Mouse (Mus musculus) MEL (cell line): Measurements from ENCODE around the gene Rps15a. TPM values are rescaled to one million over a fixed set of nuclear protein-coding genes. Genes with fewer than 3 reads are reported as not detected.

ENCODE experiments used
- DNase-seq: peaks from one replicate; pipeline ENCODE4 v3.0.0; 2011; ENCODE audit warnings: low read depth, low spot score
- H3K27ac ChIP-seq: 2 replicates; pipeline ENCODE4 v1.5.1; 2012; ENCODE audit warnings: low read depth, mild to moderate bottlenecking, control low read depth, low read length, moderate library complexity; ENCODE audit not compliant: control insufficient read depth
- H3K27me3 ChIP-seq, 2 experiments: fragments of 150-350 bp in 1 of 2; sonication (generic) in 1 of 2; 2 replicates each; pipeline ENCODE4 v1.6.1; 2012; ENCODE audit warnings: low read length in 2 of 2, mild to moderate bottlenecking in 2 of 2, improper control_type of control experiment in 1 of 2, moderate library complexity in 1 of 2; ENCODE audit not compliant: insufficient read depth in 2 of 2, control insufficient read depth in 1 of 2
- H3K36me3 ChIP-seq, 2 experiments: 2 replicates each; pipeline ENCODE4 v1.6.1; 2012 to 2014; ENCODE audit warnings: low read length in 2 of 2, improper control_type of control experiment in 1 of 2, inconsistent platforms in 1 of 2, mild to moderate bottlenecking in 1 of 2; ENCODE audit not compliant: insufficient read depth in 2 of 2, control insufficient read depth in 1 of 2
- H3K4me1 ChIP-seq, 2 experiments: fragments of 150-350 bp in 1 of 2; sonication (generic) in 1 of 2; 2 replicates each; pipeline ENCODE4 v1.6.1; 2012; ENCODE audit warnings: low read length in 2 of 2, improper control_type of control experiment in 1 of 2, mild to moderate bottlenecking in 1 of 2; ENCODE audit not compliant: insufficient read depth in 2 of 2, control insufficient read depth in 1 of 2
- H3K4me3 ChIP-seq, 2 experiments: fragments of 150-350 bp in 1 of 2; sonication (generic) in 1 of 2; 2 replicates each; pipeline ENCODE4 v1.5.1; 2012; ENCODE audit warnings: low read depth in 2 of 2, low read length in 2 of 2, mild to moderate bottlenecking in 2 of 2, moderate library complexity in 2 of 2, control low read depth in 1 of 2, improper control_type of control experiment in 1 of 2; ENCODE audit not compliant: control insufficient read depth in 1 of 2, insufficient read depth in 1 of 2
- H3K79me2 ChIP-seq: 2 replicates; pipeline ENCODE4 v1.6.1; 2012; ENCODE audit warnings: mild to moderate bottlenecking, low read length, moderate library complexity; ENCODE audit not compliant: control insufficient read depth, poor library complexity, insufficient read depth
- H3K9ac ChIP-seq: 2 replicates; pipeline ENCODE4 v1.6.1; 2012; ENCODE audit warnings: low read depth, mild to moderate bottlenecking, control low read depth, low read length, moderate library complexity; ENCODE audit not compliant: control insufficient read depth, poor library complexity, severe bottlenecking
- H3K9me3 ChIP-seq: fragments of 150-350 bp; sonication (generic); replicated peaks from 2 replicates; pipeline ENCODE4 v1.6.1; 2012; ENCODE audit warnings: mild to moderate bottlenecking, low read length, improper control_type of control experiment, moderate library complexity; ENCODE audit not compliant: insufficient read depth
- BHLHE40 ChIP-seq: IDR thresholded peaks from 2 replicates; pipeline ENCODE4 v1.6.1; 2012; ENCODE audit warnings: low read depth, mild to moderate bottlenecking, inconsistent platforms, low read length, improper control_type of control experiment, borderline replicate concordance
- CHD1 ChIP-seq: IDR thresholded peaks from 2 replicates; pipeline ENCODE4 v1.6.1; 2012; ENCODE audit warnings: low read depth, mild to moderate bottlenecking, inconsistent platforms, low read length, improper control_type of control experiment
- CHD2 ChIP-seq: IDR thresholded peaks from 2 replicates; pipeline ENCODE4 v1.6.1; 2011; ENCODE audit warnings: low read length, improper control_type of control experiment
- CTCF ChIP-seq, 3 experiments: IDR thresholded peaks in 2 of 3; conservative IDR thresholded peaks in 1 of 3; 2 replicates each; pipeline ENCODE4 v1.5.1; 2011 to 2012; ENCODE audit warnings: low read length in 3 of 3, low read depth in 2 of 3, mild to moderate bottlenecking in 2 of 3, improper control_type of control experiment in 1 of 3, inconsistent platforms in 1 of 3, mixed read lengths in 1 of 3, moderate library complexity in 1 of 3; ENCODE audit not compliant: control insufficient read depth in 1 of 3, insufficient read depth in 1 of 3, poor library complexity in 1 of 3, severe bottlenecking in 1 of 3
- E2F4 ChIP-seq: IDR thresholded peaks from 2 replicates; pipeline ENCODE4 v1.6.1; 2011; ENCODE audit warnings: low read depth, low read length, improper control_type of control experiment, borderline replicate concordance
- ELF1 ChIP-seq: IDR thresholded peaks from 2 replicates; pipeline ENCODE4 v1.6.1; 2014; ENCODE audit warnings: low read depth, mild to moderate bottlenecking, inconsistent platforms, low read length, improper control_type of control experiment, moderate library complexity
- EP300 ChIP-seq, 2 experiments: IDR thresholded peaks; 2 replicates each; pipeline ENCODE4 v1.6.1; 2011; ENCODE audit warnings: improper control_type of control experiment in 2 of 2, low read length in 2 of 2, low read depth in 1 of 2, mild to moderate bottlenecking in 1 of 2
- ETS1 ChIP-seq: IDR thresholded peaks from 2 replicates; pipeline ENCODE4 v1.6.1; 2012; ENCODE audit warnings: low read depth, mild to moderate bottlenecking, inconsistent platforms, low read length, improper control_type of control experiment, moderate library complexity
- GABPA ChIP-seq: IDR thresholded peaks from 2 replicates; pipeline ENCODE4 v1.6.1; 2012; ENCODE audit warnings: low read depth, mild to moderate bottlenecking, inconsistent platforms, low read length, improper control_type of control experiment, moderate library complexity
- GATA1 ChIP-seq: IDR thresholded peaks from 2 replicates; pipeline ENCODE4 v1.6.1; 2011; ENCODE audit warnings: low read depth, low read length, improper control_type of control experiment
- HCFC1 ChIP-seq: IDR thresholded peaks from 2 replicates; pipeline ENCODE4 v1.6.1; 2012; ENCODE audit warnings: low read depth, mild to moderate bottlenecking, inconsistent platforms, low read length, improper control_type of control experiment, moderate library complexity
- JUND ChIP-seq: IDR thresholded peaks from 2 replicates; pipeline ENCODE4 v1.6.1; 2011; ENCODE audit warnings: low read depth, mild to moderate bottlenecking, improper control_type of control experiment, low read length
- KAT2A ChIP-seq: conservative IDR thresholded peaks from 2 replicates; pipeline ENCODE4 v1.6.1; 2012; ENCODE audit warnings: low read depth, low read length, improper control_type of control experiment, inconsistent platforms
- MAFK ChIP-seq: IDR thresholded peaks from 2 replicates; pipeline ENCODE4 v1.6.1; 2011; ENCODE audit warnings: low read depth, mild to moderate bottlenecking, low read length, improper control_type of control experiment, borderline replicate concordance
- MAX ChIP-seq: IDR thresholded peaks from 2 replicates; pipeline ENCODE4 v1.6.1; 2011; ENCODE audit warnings: low read length, improper control_type of control experiment
- MAZ ChIP-seq: IDR thresholded peaks from 2 replicates; pipeline ENCODE4 v1.6.1; 2012; ENCODE audit warnings: low read depth, mild to moderate bottlenecking, inconsistent platforms, low read length, improper control_type of control experiment
- MEF2A ChIP-seq: IDR thresholded peaks from 2 replicates; pipeline ENCODE4 v1.6.1; 2014; ENCODE audit warnings: low read depth, mild to moderate bottlenecking, inconsistent platforms, low read length, improper control_type of control experiment; ENCODE audit not compliant: poor library complexity, insufficient replicate concordance, severe bottlenecking; ENCODE audit errors: extremely low read depth
- MXI1 ChIP-seq: IDR thresholded peaks from 2 replicates; pipeline ENCODE4 v1.6.1; 2011; ENCODE audit warnings: mild to moderate bottlenecking, low read depth, low read length, improper control_type of control experiment
- NRF1 ChIP-seq: IDR thresholded peaks from 2 replicates; pipeline ENCODE4 v1.6.1; 2014; ENCODE audit warnings: low read depth, mild to moderate bottlenecking, inconsistent platforms, low read length, improper control_type of control experiment, moderate library complexity; ENCODE audit not compliant: poor library complexity, insufficient read depth, severe bottlenecking
- POLR2A ChIP-seq, 2 experiments: IDR thresholded peaks; 2 replicates each; pipeline ENCODE4 v1.6.1; 2011 to 2012; ENCODE audit warnings: low read length in 2 of 2, mild to moderate bottlenecking in 2 of 2, control low read depth in 1 of 2, improper control_type of control experiment in 1 of 2, low read depth in 1 of 2, moderate library complexity in 1 of 2; ENCODE audit not compliant: control insufficient read depth in 1 of 2, insufficient read depth in 1 of 2, poor library complexity in 1 of 2
- POLR2AphosphoS2 ChIP-seq: IDR thresholded peaks from 2 replicates; pipeline ENCODE4 v1.6.1; 2011; ENCODE audit warnings: low read length, improper control_type of control experiment
- POLR2AphosphoS5 ChIP-seq: IDR thresholded peaks from 2 replicates; pipeline ENCODE4 v1.6.1; 2012; ENCODE audit warnings: low read depth, borderline replicate concordance, mild to moderate bottlenecking, inconsistent platforms, low read length, moderate library complexity, mixed read lengths
- RAD21 ChIP-seq: IDR thresholded peaks from 2 replicates; pipeline ENCODE4 v1.6.1; 2011; ENCODE audit warnings: mild to moderate bottlenecking, low read depth, low read length, improper control_type of control experiment
- RCOR1 ChIP-seq: IDR thresholded peaks from 2 replicates; pipeline ENCODE4 v1.6.1; 2012; ENCODE audit warnings: low read depth, mild to moderate bottlenecking, inconsistent platforms, low read length, improper control_type of control experiment
- SIN3A ChIP-seq: IDR thresholded peaks from 2 replicates; pipeline ENCODE4 v1.6.1; 2012; ENCODE audit warnings: low read length, improper control_type of control experiment, inconsistent platforms
- SMC3 ChIP-seq: IDR thresholded peaks from 2 replicates; pipeline ENCODE4 v1.6.1; 2011; ENCODE audit warnings: low read depth, low read length, improper control_type of control experiment
- TAL1 ChIP-seq: IDR thresholded peaks from 2 replicates; pipeline ENCODE4 v1.6.1; 2012; ENCODE audit warnings: mild to moderate bottlenecking, inconsistent platforms, low read length, moderate library complexity, mixed read lengths
- TBP ChIP-seq: IDR thresholded peaks from 2 replicates; pipeline ENCODE4 v1.8.0; 2011; ENCODE audit warnings: low read depth, low read length, improper control_type of control experiment
- TCF12 ChIP-seq: IDR thresholded peaks from 2 replicates; pipeline ENCODE4 v1.6.1; 2014; ENCODE audit warnings: low read depth, mild to moderate bottlenecking, inconsistent platforms, low read length, improper control_type of control experiment, moderate library complexity
- USF2 ChIP-seq, 2 experiments: IDR thresholded peaks; 2 replicates each; pipeline ENCODE4 v1.6.1; 2011 to 2012; ENCODE audit warnings: improper control_type of control experiment in 2 of 2, low read length in 2 of 2, borderline replicate concordance in 1 of 2, inconsistent platforms in 1 of 2, low read depth in 1 of 2, mild to moderate bottlenecking in 1 of 2; ENCODE audit not compliant: insufficient read depth in 1 of 2
- ZC3H11A ChIP-seq: IDR thresholded peaks from 2 replicates; pipeline ENCODE4 v1.6.1; 2012; ENCODE audit warnings: low read depth, mild to moderate bottlenecking, inconsistent platforms, low read length, improper control_type of control experiment
- ZKSCAN1 ChIP-seq: IDR thresholded peaks from 2 replicates; pipeline ENCODE4 v1.6.1; 2012; ENCODE audit warnings: low read depth, mild to moderate bottlenecking, inconsistent platforms, low read length, improper control_type of control experiment, moderate library complexity
- ZMIZ1 ChIP-seq: IDR thresholded peaks from 2 replicates; pipeline ENCODE4 v1.6.1; 2012; ENCODE audit warnings: low read depth, mild to moderate bottlenecking, inconsistent platforms, low read length, improper control_type of control experiment, moderate library complexity
- ZNF384 ChIP-seq: IDR thresholded peaks from 2 replicates; pipeline ENCODE4 v1.6.1; 2012; ENCODE audit warnings: low read depth, mild to moderate bottlenecking, inconsistent platforms, low read length, improper control_type of control experiment
- polyA plus RNA-seq, 2 experiments: library from polyadenylated mRNA; stranded (reverse) in 1 of 2; unstranded in 1 of 2; fragments of >175 nt in 1 of 2; fragments of >200 nt in 1 of 2; gene quantifications; 2 replicates each; pipeline versions ENCODE4 v1.2.1 to v1.2.4; 2012; ENCODE audit warnings: low replicate concordance in 2 of 2, low read depth in 1 of 2; ENCODE audit not compliant: insufficient read length in 2 of 2, insufficient read depth in 1 of 2, missing spikeins in 1 of 2
- total RNA-seq: library from RNA; depleted of rRNA; stranded (reverse); fragments of 300-350 nt; gene quantifications from 2 replicates; pipeline ENCODE4 v1.2.3, GENCODE M21; 2012

Rps15a gene
- total and polyA plus RNA-seq, 3 experiments, result 589 to 2,420 TPM; not detected in 1

- no peak for TF ChIP-seq MAFK
- TF ChIP-seq, all 39 proteins: peak for 0
These were observed 19.1 kb upstream of the Rps15a start (continued) for GRCm38 (mm10) chr7:118135128-118135527.

DNA sequence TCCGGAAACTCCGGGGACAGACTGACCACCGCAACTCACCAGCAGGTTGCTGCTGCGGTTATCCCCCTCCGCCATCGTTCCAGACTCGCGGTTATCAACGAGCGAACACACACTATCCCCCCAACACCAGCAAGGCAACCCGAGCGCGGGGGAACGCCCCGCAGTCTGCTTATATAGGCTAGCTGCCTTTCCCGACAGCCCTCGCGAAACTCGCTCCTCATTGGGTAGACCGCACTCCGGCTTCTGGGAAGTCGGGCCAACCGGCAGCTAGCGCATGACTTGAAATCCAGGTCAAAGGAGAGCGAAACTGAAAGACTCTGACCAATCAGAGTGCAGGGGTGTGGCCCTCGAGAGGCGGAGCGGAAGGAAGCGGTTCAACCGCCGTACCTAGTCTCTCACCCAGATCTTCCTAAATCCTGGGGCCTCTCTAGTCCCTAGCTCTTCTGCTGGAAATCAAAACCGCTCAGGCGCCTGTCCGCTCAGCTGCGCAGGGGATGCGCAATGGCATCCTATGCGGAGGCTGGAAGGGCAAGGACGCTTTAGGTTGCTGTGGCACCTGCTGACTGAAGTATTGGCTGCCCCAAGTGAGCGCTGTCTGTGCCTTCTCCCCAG lies 13.5 kb upstream of the Rps15a start, which contains the start of gene Arl6ip1:
Gene Arl6ip1 (minus strand): TSS at position 233 of the 612 bp plus-strand sequence.
- H3K79me2 ChIP-seq, result peaks cover 27% of the 10 kb centered on the region
- H3K27me3 ChIP-seq, result no peaks in the 10 kb centered on the region
- peaks cover 0 to 14% of the 10 kb centered on the region in 2 experiments; a peak in 3 of 4 replicates for H3K4me1 ChIP-seq
- DNase-seq, result peak; percentile 99
- no peaks in the 10 kb centered on the region for H3K9me3 ChIP-seq
- H3K9ac ChIP-seq, result peak within 1 kb of the TSS; percentile 94
- peak within 1 kb of the TSS; percentile 93 for H3K27ac ChIP-seq
- peaks cover under 1 to 31% of the 10 kb centered on the region in 2 experiments; a peak in 3 of 4 replicates for H3K36me3 ChIP-seq
- H3K4me3 ChIP-seq, result peak within 1 kb of the TSS; percentile 88 to 91
- TF ChIP-seq POLR2AphosphoS5 (peak; percentile 94), MAFK (no peak), JUND (no peak), GATA1 (no peak), RAD21 (no peak), CHD2 (peak; percentile 39), TBP (peak; percentile 98), TAL1 (peak; percentile 71), MAZ (no peak), MEF2A (0 out of 2 replicates have a peak, but pooled peaks have one; percentile 33), BHLHE40 (no peak), CHD1 (no peak), ZC3H11A (no peak), NRF1 (peak; percentile 67), CTCF (IDR thresholded peaks at IDR 0.05 in 2 of 3, conservative IDR thresholded peaks at IDR 0.05 in 1 of 3; ENCODE audit: control insufficient read depth in 1 of 3, insufficient read depth in 1 of 3, low read depth in 2 of 3, low read length in 3 of 3, poor library complexity in 1 of 3, severe bottlenecking in 1 of 3) (0 out of 6 replicates have a peak, but pooled peaks of 1 of the 3 experiments have one; percentile 3), SMC3 (no peak), TCF12 (peak; percentile 61; the same call in 1 of the 2 replicates), MAX (peak; percentile 41), ETS1 (no peak; the same call in 1 of the 2 replicates), ZKSCAN1 (no peak), GABPA (no peak), USF2 (IDR thresholded peaks at IDR 0.05; ENCODE audit: borderline replicate concordance in 1 of 2, insufficient read depth in 1 of 2, low read depth in 1 of 2, low read length in 2 of 2) (no peak), ZMIZ1 (peak; percentile 99), POLR2A (IDR thresholded peaks at IDR 0.05; ENCODE audit: control insufficient read depth in 1 of 2, insufficient read depth in 1 of 2, low read depth in 1 of 2, low read length in 2 of 2, poor library complexity in 1 of 2) (peak; percentile 98 to 100), POLR2AphosphoS2 (peak; percentile 95), ELF1 (peak; percentile 59), EP300 (IDR thresholded peaks at IDR 0.05; ENCODE audit: low read depth in 1 of 2, low read length in 2 of 2) (peak in 1 of 2 experiments; percentile 89; a peak in 2 of 4 replicates), MXI1 (peak; percentile 83), KAT2A (no peak; the same call in none of the 2 replicates), HCFC1 (peak; percentile 82), SIN3A (peak; percentile 85), RCOR1 (peak; percentile 86), ZNF384 (no peak), E2F4 (peak; percentile 23; the same call in 1 of the 2 replicates)
